Mouse (Mus musculus) CH12.LX (cell line): ENCODE results near the gene Bag1. TPM values are rescaled to one million over a fixed set of nuclear protein-coding genes. Genes with fewer than 3 reads are reported as not detected.

ENCODE experiments used
- DNase-seq: peaks from one replicate; pipeline ENCODE4 v3.0.0-alpha.2; 2013; ENCODE audit errors: extremely low read depth
- H3K27ac ChIP-seq: 2 replicates; pipeline ENCODE4 v1.5.1; 2012; ENCODE audit warnings: low read depth, mild to moderate bottlenecking, control low read depth, moderate library complexity; ENCODE audit not compliant: insufficient read depth
- H3K27me3 ChIP-seq: replicated peaks from 2 replicates; pipeline ENCODE3; 2012; ENCODE audit warnings: inconsistent platforms
- H3K36me3 ChIP-seq, 2 experiments: replicated peaks in 1 of 2; 2 replicates each; pipeline versions ENCODE3 to v1.6.1; 2012; ENCODE audit warnings: inconsistent platforms in 1 of 2, low read length in 1 of 2, mild to moderate bottlenecking in 1 of 2, mixed read lengths in 1 of 2, moderate library complexity in 1 of 2; ENCODE audit not compliant: control insufficient read depth in 1 of 2, insufficient read depth in 1 of 2
- H3K4me1 ChIP-seq, 2 experiments: 2 replicates each; pipeline ENCODE4 v1.6.1; 2012; ENCODE audit warnings: inconsistent platforms in 1 of 2, moderate library complexity in 1 of 2; ENCODE audit not compliant: insufficient read depth in 2 of 2, control insufficient read depth in 1 of 2
- H3K4me2 ChIP-seq: 2 replicates; pipeline ENCODE4 v1.6.1; 2012; ENCODE audit warnings: low read depth, mild to moderate bottlenecking, control low read depth; ENCODE audit not compliant: poor library complexity, insufficient read depth, severe bottlenecking
- H3K4me3 ChIP-seq, 3 experiments: fragments of 150-350 bp in 1 of 3; sonication (generic) in 1 of 3; replicated peaks in 1 of 3; 2 replicates each; pipeline versions ENCODE3 to v1.5.1; 2011 to 2012; ENCODE audit warnings: low read depth in 2 of 3, low read length in 2 of 3, mild to moderate bottlenecking in 2 of 3, moderate library complexity in 2 of 3, control low read depth in 1 of 3, improper control_type of control experiment in 1 of 3, inconsistent platforms in 1 of 3, mixed read lengths in 1 of 3; ENCODE audit not compliant: poor library complexity in 1 of 3
- H3K79me2 ChIP-seq: replicated peaks from 2 replicates; pipeline ENCODE4 v1.6.1; 2012; ENCODE audit warnings: mild to moderate bottlenecking, moderate library complexity; ENCODE audit not compliant: control insufficient read depth, poor library complexity, insufficient read depth, severe bottlenecking; ENCODE audit errors: extremely low read depth
- H3K9ac ChIP-seq: 2 replicates; pipeline ENCODE4 v1.6.1; 2012; ENCODE audit warnings: low read depth, mild to moderate bottlenecking, control low read depth, moderate library complexity; ENCODE audit not compliant: insufficient read depth
- H3K9me3 ChIP-seq: replicated peaks from 2 replicates; pipeline ENCODE3; 2012; ENCODE audit warnings: low read length, inconsistent platforms, mixed read lengths
- BHLHE40 ChIP-seq: IDR thresholded peaks from 2 replicates; pipeline ENCODE4 v1.6.1; 2011; ENCODE audit warnings: mild to moderate bottlenecking, low read depth, low read length, improper control_type of control experiment
- CHD1 ChIP-seq: IDR thresholded peaks from 2 replicates; pipeline ENCODE4 v1.6.1; 2012; ENCODE audit warnings: low read depth, low read length, improper control_type of control experiment, inconsistent platforms
- CHD2 ChIP-seq: IDR thresholded peaks from 2 replicates; pipeline ENCODE4 v1.6.1; 2011; ENCODE audit warnings: low read length, improper control_type of control experiment
- E2F4 ChIP-seq: IDR thresholded peaks from 2 replicates; pipeline ENCODE4 v1.6.1; 2011; ENCODE audit warnings: low read depth, low read length, improper control_type of control experiment; ENCODE audit not compliant: insufficient replicate concordance
- ETS1 ChIP-seq: conservative IDR thresholded peaks from 2 replicates; pipeline ENCODE4 v1.6.1; 2012; ENCODE audit warnings: low read depth, mild to moderate bottlenecking, inconsistent platforms, low read length, improper control_type of control experiment, moderate library complexity
- GABPA ChIP-seq: IDR thresholded peaks from 2 replicates; pipeline ENCODE4 v1.6.1; 2012; ENCODE audit warnings: low read depth, low read length, improper control_type of control experiment, inconsistent platforms; ENCODE audit not compliant: insufficient replicate concordance
- IRF4 ChIP-seq: IDR thresholded peaks from 2 replicates; pipeline ENCODE4 v1.6.1; 2014; ENCODE audit warnings: low read depth, mild to moderate bottlenecking, inconsistent platforms, low read length, improper control_type of control experiment
- JUN ChIP-seq: IDR thresholded peaks from 2 replicates; pipeline ENCODE4 v1.6.1; 2011; ENCODE audit warnings: low read depth, mild to moderate bottlenecking, low read length, improper control_type of control experiment, moderate library complexity; ENCODE audit not compliant: insufficient read depth
- JUND ChIP-seq: conservative IDR thresholded peaks from 2 replicates; pipeline ENCODE4 v1.6.1; 2011; ENCODE audit warnings: low read depth, low read length, improper control_type of control experiment
- KAT2A ChIP-seq: IDR thresholded peaks from 2 replicates; pipeline ENCODE4 v1.6.1; 2012; ENCODE audit warnings: low read length, improper control_type of control experiment, inconsistent platforms; ENCODE audit not compliant: insufficient replicate concordance
- MAFK ChIP-seq: IDR thresholded peaks from 2 replicates; pipeline ENCODE4 v1.6.1; 2011; ENCODE audit warnings: low read length, improper control_type of control experiment; ENCODE audit not compliant: insufficient replicate concordance
- MAX ChIP-seq: IDR thresholded peaks from 2 replicates; pipeline ENCODE4 v1.6.1; 2011; ENCODE audit warnings: low read length, improper control_type of control experiment
- MAZ ChIP-seq: IDR thresholded peaks from 2 replicates; pipeline ENCODE4 v1.6.1; 2012; ENCODE audit warnings: low read depth, mild to moderate bottlenecking, inconsistent platforms, low read length, improper control_type of control experiment, moderate library complexity
- MEF2A ChIP-seq: IDR thresholded peaks from 2 replicates; pipeline ENCODE4 v1.6.1; 2014; ENCODE audit warnings: low read depth, mild to moderate bottlenecking, inconsistent platforms, low read length, improper control_type of control experiment, borderline replicate concordance
- NELFE ChIP-seq: IDR thresholded peaks from 2 replicates; pipeline ENCODE4 v1.6.1; 2011; ENCODE audit warnings: low read depth, low read length, improper control_type of control experiment
- NRF1 ChIP-seq: IDR thresholded peaks from 2 replicates; pipeline ENCODE4 v1.6.1; 2014; ENCODE audit warnings: low read depth, mild to moderate bottlenecking, inconsistent platforms, low read length, improper control_type of control experiment, moderate library complexity
- PAX5 ChIP-seq: IDR thresholded peaks from 2 replicates; pipeline ENCODE4 v1.6.1; 2012; ENCODE audit warnings: low read length, inconsistent platforms, mixed read lengths
- POLR2A ChIP-seq: IDR thresholded peaks from 2 replicates; pipeline ENCODE4 v1.6.1; 2011; ENCODE audit warnings: low read depth, mild to moderate bottlenecking, improper control_type of control experiment, low read length
- RAD21 ChIP-seq: IDR thresholded peaks from 2 replicates; pipeline ENCODE4 v1.6.1; 2011; ENCODE audit warnings: low read depth, mild to moderate bottlenecking, low read length, improper control_type of control experiment, moderate library complexity
- RCOR1 ChIP-seq: conservative IDR thresholded peaks from 2 replicates; pipeline ENCODE4 v1.6.1; 2012; ENCODE audit warnings: low read depth, mild to moderate bottlenecking, inconsistent platforms, low read length, improper control_type of control experiment
- SIN3A ChIP-seq: IDR thresholded peaks from 2 replicates; pipeline ENCODE4 v1.6.1; 2012; ENCODE audit warnings: low read length, improper control_type of control experiment, inconsistent platforms
- SMC3 ChIP-seq: IDR thresholded peaks from 2 replicates; pipeline ENCODE4 v1.6.1; 2011; ENCODE audit warnings: low read depth, low read length, improper control_type of control experiment
- TBP ChIP-seq: conservative IDR thresholded peaks from 2 replicates; pipeline ENCODE4 v1.6.1; 2011; ENCODE audit warnings: low read depth, low read length, improper control_type of control experiment
- TCF12 ChIP-seq: IDR thresholded peaks from 2 replicates; pipeline ENCODE4 v1.6.1; 2014; ENCODE audit warnings: low read depth, mild to moderate bottlenecking, inconsistent platforms, low read length, improper control_type of control experiment
- UBTF ChIP-seq: IDR thresholded peaks from 2 replicates; pipeline ENCODE4 v1.6.1; 2012; ENCODE audit warnings: low read depth, mild to moderate bottlenecking, inconsistent platforms, low read length, improper control_type of control experiment, moderate library complexity
- USF1 ChIP-seq: IDR thresholded peaks from 2 replicates; pipeline ENCODE4 v1.6.1; 2014; ENCODE audit warnings: low read depth, mild to moderate bottlenecking, inconsistent platforms, low read length, improper control_type of control experiment
- USF2 ChIP-seq: conservative IDR thresholded peaks from 2 replicates; pipeline ENCODE4 v1.6.1; 2011; ENCODE audit warnings: low read depth, low read length, improper control_type of control experiment
- ZC3H11A ChIP-seq: IDR thresholded peaks from 2 replicates; pipeline ENCODE4 v1.6.1; 2012; ENCODE audit warnings: low read depth, mild to moderate bottlenecking, inconsistent platforms, low read length, improper control_type of control experiment
- ZKSCAN1 ChIP-seq: IDR thresholded peaks from 2 replicates; pipeline ENCODE4 v1.6.1; 2012; ENCODE audit warnings: low read depth, inconsistent platforms, low read length, improper control_type of control experiment, borderline replicate concordance
- ZMIZ1 ChIP-seq: IDR thresholded peaks from 2 replicates; pipeline ENCODE4 v1.6.1; 2012; ENCODE audit warnings: low read depth, mild to moderate bottlenecking, inconsistent platforms, low read length, improper control_type of control experiment
- ZNF384 ChIP-seq: IDR thresholded peaks from 2 replicates; pipeline ENCODE4 v1.6.1; 2012; ENCODE audit warnings: low read depth, low read length, improper control_type of control experiment, inconsistent platforms
- dilution Hi-C: fragments of 300-500 bp; cut with MboI; formaldehyde crosslinking; loops from 2 replicates; pipeline ENCODE4 v1.14.3; 2020; ENCODE audit warnings: low sequenced_read_pairs; ENCODE audit not compliant: extremely low pct_unique_long_range_greater_than_20kb, extremely low pct_ligation_motif_present
- in situ Hi-C: fragments of 300-500 bp; cut with MboI; formaldehyde crosslinking; loops from 3 replicates; pipeline ENCODE4 v1.14.3; 2019; ENCODE audit warnings: low sequenced_read_pairs, low pct_ligation_motif_present, low pct_unique_long_range_greater_than_20kb, mixed read lengths
- polyA plus RNA-seq: library from polyadenylated mRNA; unstranded; fragments of >175 nt; gene quantifications from 2 replicates; pipeline ENCODE4 v1.2.1, GENCODE M21; 2012; ENCODE audit warnings: low read depth; ENCODE audit not compliant: insufficient read length
- total RNA-seq, 2 experiments: library from RNA; depleted of rRNA; stranded (reverse); fragments of 300-350 nt in 1 of 2; fragments of >200 nt in 1 of 2; gene quantifications; 2 replicates each; pipeline ENCODE4 v1.2.3; 2012 to 2014

Gene Bag1
- total and polyA plus RNA-seq, 3 experiments, result 105 to 161 (median 149) TPM

- H3K27me3 ChIP-seq, result no peaks in the 10 kb centered on the region
- H3K36me3 ChIP-seq, result peaks cover 20 to 58% of the 10 kb centered on the region in 2 experiments
- H3K79me2 ChIP-seq, result peaks cover 81% of the 10 kb centered on the region
- no peak overlapping the region for H3K4me2 ChIP-seq
- no peaks in the 10 kb centered on the region for H3K9me3 ChIP-seq
- in situ Hi-C loops (no loop called here), dilution Hi-C loops (no loop called here)
- TF ChIP-seq ZMIZ1 (no peak), CHD1 (no peak), ZNF384 (no peak), BHLHE40 (no peak), POLR2A (no peak), TBP (no peak), NELFE (no peak), GABPA (no peak), SIN3A (no peak), MAFK (no peak), NRF1 (no peak), TCF12 (no peak), PAX5 (no peak), JUN (no peak), UBTF (no peak), ZKSCAN1 (no peak), MEF2A (no peak), MAX (no peak), JUND (no peak), E2F4 (no peak)
- no peak overlapping the region for H3K27ac ChIP-seq
- peak; percentile 8 for DNase-seq
- no peak overlapping the region for H3K4me3 ChIP-seq
- H3K9ac ChIP-seq, result no peak overlapping the region
- H3K4me1 ChIP-seq, result peaks cover 13 to 57% of the 10 kb centered on the region in 2 experiments
These were observed 25.9 kb upstream of the Bag1 start for GRCm38 (mm10) chr4:40974011-40974410.

- in situ Hi-C loops, result no loop called here
- TF ChIP-seq RAD21 (no peak; the same call in none of the 2 replicates), NRF1 (no peak), JUND (no peak), ETS1 (no peak; the same call in 1 of the 2 replicates), KAT2A (no peak), USF2 (no peak), MAX (peak; percentile 97), ZKSCAN1 (no peak), MAFK (no peak), MAZ (no peak), USF1 (no peak), CHD1 (no peak), SMC3 (peak; percentile 45), CHD2 (no peak), TCF12 (peak; percentile 32; the same call in 1 of the 2 replicates), RCOR1 (no peak), NELFE (no peak), GABPA (no peak), E2F4 (no peak), JUN (no peak), BHLHE40 (peak; percentile 97), PAX5 (no peak), IRF4 (no peak; the same call in 1 of the 2 replicates), ZC3H11A (no peak)
These were observed 23.6 kb upstream of the Bag1 start for GRCm38 (mm10) chr4:40971744-40972143.

More at GRCm38 (mm10) chr4:40971744-40972143, 23.6 kb upstream of the Bag1 start:
- no peak overlapping the region for H3K27ac ChIP-seq
- H3K27me3 ChIP-seq, result no peaks in the 10 kb centered on the region
- H3K79me2 ChIP-seq, result peaks cover 60% of the 10 kb centered on the region
- peak overlapping the region; percentile 81 to 97 (median 91) for H3K4me3 ChIP-seq
- peak overlapping the region; percentile 66 for H3K4me2 ChIP-seq
- peaks cover 13 to 52% of the 10 kb centered on the region in 2 experiments for H3K4me1 ChIP-seq
- H3K9ac ChIP-seq, result peak overlapping the region; percentile 69
- H3K9me3 ChIP-seq, result no peaks in the 10 kb centered on the region
- dilution Hi-C loops, result no loop called here
- DNase-seq, result peak; percentile 81
- peaks cover 8 to 50% of the 10 kb centered on the region in 2 experiments for H3K36me3 ChIP-seq
